Mouse (Mus musculus): ENCODE measurements around the gene Dpf3. TPM values are rescaled to one million over a fixed set of nuclear protein-coding genes. Genes with fewer than 3 reads are reported as not detected.

Gene Dpf3
- polyA plus RNA-seq, 1 experiment: 3.0 TPM

DNA sequence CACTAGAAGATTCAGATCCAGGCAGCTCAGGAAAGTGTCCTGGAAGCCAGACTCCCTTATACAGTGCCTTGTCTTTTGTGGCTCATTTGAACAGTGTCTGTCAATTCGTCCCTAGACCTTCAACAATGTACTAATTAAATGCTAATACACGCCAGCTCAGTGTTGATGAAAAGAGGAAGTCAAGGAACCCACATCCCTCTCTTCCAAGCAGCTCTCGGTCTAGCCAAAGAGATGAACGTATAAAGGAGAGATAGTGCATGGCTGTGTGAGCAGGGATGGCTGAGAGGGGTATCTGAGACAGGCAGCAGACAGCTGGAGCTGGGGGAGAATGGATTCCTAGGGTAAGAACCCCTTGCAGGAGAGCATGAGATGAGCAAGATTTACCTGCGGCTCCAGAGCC lies 189.2 kb downstream of the Dpf3 start:
- Histone ChIP-seq H3K9me3 (peaks cover 37% of the 10 kb centered on the region), H3K36me3 (replicated peaks; ENCODE audit: low read length) (no peaks in the 10 kb centered on the region), H3K4me1 (no peaks in the 10 kb centered on the region; the same call in 1 of the 2 replicates), H3K4me3 (replicated peaks) (no peak overlapping the region), H3K27me3 (replicated peaks) (peaks cover 12% of the 10 kb centered on the region)
- TF ChIP-seq GATA1 (IDR thresholded peaks at IDR 0.05; ENCODE audit: borderline replicate concordance, low read length) (no peak), FLI1 (IDR thresholded peaks at IDR 0.05; ENCODE audit: low read length) (no peak)

DNA sequence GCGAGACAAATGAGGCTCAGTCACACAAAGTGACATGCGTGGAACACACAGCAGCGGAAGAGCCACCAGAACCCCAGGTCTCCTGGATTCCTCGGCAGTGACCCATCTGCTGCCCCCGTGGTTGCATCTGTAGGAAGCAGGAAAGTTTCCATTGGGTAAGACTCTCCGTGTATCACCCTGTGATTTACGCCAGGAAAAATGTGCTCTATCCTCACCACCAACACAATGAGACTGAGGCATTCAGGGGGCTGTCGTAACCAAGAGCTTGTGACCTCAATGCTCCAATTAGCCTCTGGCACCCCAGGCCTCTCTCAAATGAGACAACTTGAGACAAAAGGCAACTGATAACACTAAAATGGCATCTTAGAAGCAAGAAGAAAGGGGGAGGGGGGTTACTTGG lies 192.5 kb downstream of the Dpf3 start:
- peaks cover 8% of the 10 kb centered on the region for H3K27me3 ChIP-seq (replicated peaks)
- H3K36me3 ChIP-seq (replicated peaks; ENCODE audit: low read length): no peaks in the 10 kb centered on the region
- no peaks in the 10 kb centered on the region for H3K4me1 ChIP-seq
- TF ChIP-seq FLI1 (IDR thresholded peaks at IDR 0.05; ENCODE audit: low read length) (no peak), GATA1 (IDR thresholded peaks at IDR 0.05; ENCODE audit: borderline replicate concordance, low read length) (no peak)
- H3K4me3 ChIP-seq (replicated peaks): no peak overlapping the region
- peaks cover 30% of the 10 kb centered on the region for H3K9me3 ChIP-seq

DNA sequence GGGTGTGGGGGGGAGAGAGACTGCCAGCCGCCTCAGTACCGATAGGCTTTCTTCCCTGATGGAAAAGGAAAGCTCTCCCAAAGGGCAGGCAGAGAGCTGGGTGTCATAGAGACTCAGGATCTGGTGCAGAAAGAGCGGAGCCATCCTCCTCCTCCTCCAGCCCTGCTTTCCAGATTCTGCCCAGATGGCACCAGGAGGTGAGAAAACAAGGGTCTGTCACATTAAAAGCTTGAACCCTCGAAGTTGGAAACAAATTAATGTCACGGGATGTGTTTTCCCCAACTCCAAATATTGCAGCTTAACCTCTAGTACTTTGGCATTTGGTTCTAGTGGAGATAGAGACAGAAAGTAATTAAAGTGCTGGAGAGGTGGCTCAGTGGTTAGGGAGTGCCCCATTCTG lies 195.6 kb downstream of the Dpf3 start:
- Histone ChIP-seq H3K9me3 (peaks cover 7% of the 10 kb centered on the region; the same call in 1 of the 2 replicates), H3K4me1 (no peaks in the 10 kb centered on the region), H3K27me3 (replicated peaks) (peaks cover 5% of the 10 kb centered on the region), H3K4me3 (replicated peaks) (no peak overlapping the region), H3K36me3 (replicated peaks; ENCODE audit: low read length) (no peaks in the 10 kb centered on the region)
- TF ChIP-seq GATA1 (IDR thresholded peaks at IDR 0.05; ENCODE audit: borderline replicate concordance, low read length) (no peak), FLI1 (IDR thresholded peaks at IDR 0.05; ENCODE audit: low read length) (no peak)

DNA sequence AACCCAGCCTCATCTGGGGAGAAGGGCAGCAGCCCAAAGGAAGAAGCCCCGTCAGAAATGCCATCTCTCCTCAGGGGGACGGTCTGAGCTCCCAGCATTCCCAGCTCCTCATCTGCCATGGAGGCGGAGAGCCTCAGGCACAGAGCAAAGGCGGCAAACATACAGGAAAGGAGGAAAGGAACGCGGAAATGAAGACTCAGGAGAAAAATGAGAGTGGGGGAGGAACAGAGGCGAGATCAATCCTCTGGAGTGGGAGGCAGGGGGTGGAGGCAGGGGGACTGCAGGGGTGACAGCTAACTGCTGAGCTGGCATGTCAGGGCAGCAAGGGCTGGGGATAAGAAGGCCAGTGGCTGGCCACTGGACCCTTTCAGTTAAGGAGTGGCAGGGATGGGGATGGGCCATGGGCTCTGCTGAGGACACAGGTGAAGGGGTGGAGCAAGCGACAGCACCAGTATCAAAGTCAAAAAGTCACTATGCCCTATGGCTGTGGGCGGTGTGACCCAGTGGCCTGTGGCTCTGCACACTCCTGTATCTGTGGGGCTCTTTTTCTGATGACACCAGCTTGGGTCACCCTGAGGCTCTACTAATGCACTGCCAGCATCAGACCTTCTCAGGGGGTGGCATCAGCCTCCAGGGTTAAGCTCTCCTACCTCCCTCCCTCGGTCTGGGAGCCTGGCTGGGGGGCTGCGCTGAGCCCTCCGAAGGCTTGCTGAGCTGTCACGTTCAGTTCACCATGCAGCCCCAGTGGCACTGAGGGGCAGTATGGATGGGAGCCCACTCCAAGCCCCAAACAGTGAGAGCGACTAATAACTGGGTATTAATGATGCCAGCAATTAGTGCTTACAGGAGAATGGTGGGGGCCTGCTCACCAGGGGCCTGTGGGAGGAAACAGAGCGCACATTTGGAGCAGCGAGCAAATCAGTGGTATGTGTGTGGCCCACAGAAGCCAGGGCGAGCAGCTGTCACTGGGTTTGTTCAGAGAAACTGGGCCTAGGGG lies 200.7 kb downstream of the Dpf3 start:
- Histone ChIP-seq H3K27me3 (replicated peaks) (peaks cover 6% of the 10 kb centered on the region), H3K4me1 (no peaks in the 10 kb centered on the region), H3K9me3 (peaks cover 21% of the 10 kb centered on the region), H3K4me3 (replicated peaks) (no peak overlapping the region), H3K36me3 (replicated peaks; ENCODE audit: low read length) (no peaks in the 10 kb centered on the region)
- TF ChIP-seq FLI1 (IDR thresholded peaks at IDR 0.05; ENCODE audit: low read length): no peak
- TF ChIP-seq GATA1 (IDR thresholded peaks at IDR 0.05; ENCODE audit: borderline replicate concordance, low read length): no peak

DNA sequence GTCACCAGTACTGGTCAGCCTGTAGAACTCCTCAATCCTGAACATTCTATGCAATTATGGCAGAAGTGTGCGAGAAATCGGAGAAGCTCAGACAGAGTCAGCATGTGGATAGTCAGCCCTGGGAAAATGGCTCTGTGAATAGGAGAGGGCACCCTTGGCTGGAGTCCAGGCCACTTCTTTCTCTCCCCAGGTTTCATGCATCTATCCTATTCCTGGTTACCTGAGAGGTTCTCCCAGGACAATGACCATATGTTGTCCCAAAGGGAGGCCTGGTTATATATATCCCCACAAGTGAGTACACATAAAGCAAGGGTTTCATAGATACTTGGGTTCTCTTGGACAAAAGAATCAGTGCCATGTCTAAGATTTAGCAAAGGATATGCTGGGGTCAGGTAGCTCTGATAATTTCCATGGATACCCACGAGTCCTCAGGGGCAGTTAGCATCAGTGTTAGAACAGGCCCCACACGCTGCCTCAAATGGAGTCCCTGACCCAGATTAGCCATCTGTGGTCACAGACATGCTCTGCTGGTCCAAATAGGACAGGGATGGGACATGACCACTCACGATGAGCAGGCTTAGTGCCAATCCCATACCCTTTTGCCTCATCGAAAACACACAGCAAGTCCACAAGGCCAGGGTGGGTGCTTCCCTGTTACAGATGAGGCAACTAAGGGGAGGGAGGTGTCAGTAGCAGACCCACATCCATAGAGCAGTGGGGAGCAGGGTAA lies 203.8 kb downstream of the Dpf3 start:
- TF ChIP-seq GATA1 (IDR thresholded peaks at IDR 0.05; ENCODE audit: borderline replicate concordance, low read length): no peak
- TF ChIP-seq FLI1 (IDR thresholded peaks at IDR 0.05; ENCODE audit: low read length): no peak
- Histone ChIP-seq H3K4me1 (no peaks in the 10 kb centered on the region), H3K9me3 (peaks cover 21% of the 10 kb centered on the region), H3K36me3 (replicated peaks; ENCODE audit: low read length) (no peaks in the 10 kb centered on the region), H3K4me3 (replicated peaks) (no peak overlapping the region), H3K27me3 (replicated peaks) (peaks cover 6% of the 10 kb centered on the region)

DNA sequence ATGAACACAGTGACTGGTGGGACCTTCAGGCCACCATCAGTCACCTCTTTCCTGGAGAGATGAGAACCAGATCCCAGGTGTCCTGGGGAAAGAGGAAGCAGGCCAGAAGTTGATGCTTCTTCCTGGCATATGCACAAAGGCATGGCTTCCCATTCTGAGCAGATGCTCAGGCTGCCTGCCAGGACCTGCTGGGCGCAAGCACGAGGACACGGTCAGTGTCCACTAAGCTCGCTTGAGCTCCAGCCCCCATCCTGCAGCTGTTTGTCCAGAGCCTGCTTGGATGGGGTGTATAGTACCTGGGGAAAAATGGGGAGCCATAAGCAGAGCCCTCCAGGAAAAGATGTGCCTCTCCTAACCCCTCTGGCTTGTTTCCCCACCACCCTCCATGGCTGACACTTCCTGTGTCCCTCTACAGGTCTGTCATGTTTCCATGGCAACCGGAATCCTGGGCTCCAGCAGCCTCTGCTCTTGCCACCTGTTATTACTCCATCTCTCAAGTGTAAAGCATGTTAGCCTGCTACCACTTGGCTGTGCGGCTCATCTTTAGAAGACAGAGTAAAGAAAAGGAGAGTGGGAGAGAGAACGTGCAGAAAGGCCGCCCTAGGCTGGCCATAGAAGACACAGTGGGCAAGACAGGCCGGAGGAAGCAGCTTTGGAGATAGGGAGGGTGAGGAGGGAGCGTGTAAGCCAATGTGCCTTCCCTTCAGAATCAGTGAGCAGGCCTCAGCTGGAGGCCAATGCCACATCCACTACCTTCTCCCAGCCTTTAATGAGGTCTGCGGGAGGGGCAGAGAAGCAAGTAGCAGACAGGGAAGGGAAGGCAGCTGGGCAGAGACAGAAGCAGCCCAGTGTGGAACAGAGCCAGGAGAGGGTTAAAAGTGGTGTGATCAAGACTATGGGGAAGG lies 209.7 kb downstream of the Dpf3 start:
- Histone ChIP-seq H3K4me3 (replicated peaks) (no peak overlapping the region), H3K36me3 (replicated peaks; ENCODE audit: low read length) (no peaks in the 10 kb centered on the region), H3K27me3 (replicated peaks) (peaks cover 9% of the 10 kb centered on the region), H3K4me1 (no peaks in the 10 kb centered on the region), H3K9me3 (peaks cover 9% of the 10 kb centered on the region)
- no peak for TF ChIP-seq FLI1 (IDR thresholded peaks at IDR 0.05; ENCODE audit: low read length)

DNA sequence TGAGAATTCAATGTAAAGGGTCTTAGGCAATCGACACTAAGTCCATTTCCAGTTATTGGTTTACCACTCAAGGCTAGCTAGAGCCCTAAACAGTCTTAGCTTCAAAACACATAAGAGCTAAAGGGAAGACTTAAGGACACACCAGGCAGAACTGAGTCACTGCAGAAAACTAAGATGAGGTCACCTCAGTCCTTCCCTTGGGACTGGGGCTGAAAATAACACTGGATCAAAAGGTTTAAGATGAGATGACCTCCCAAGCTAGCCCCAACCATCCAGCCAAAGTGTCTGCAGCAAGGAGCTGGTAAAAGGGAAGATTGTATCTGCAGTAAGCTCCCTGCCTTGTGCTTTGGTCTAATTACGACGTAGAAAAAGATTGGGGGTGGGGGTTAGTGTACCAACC lies 216.3 kb downstream of the Dpf3 start:
- Histone ChIP-seq H3K4me1 (no peaks in the 10 kb centered on the region), H3K9me3 (no peaks in the 10 kb centered on the region), H3K4me3 (replicated peaks) (no peak overlapping the region), H3K27me3 (replicated peaks) (no peaks in the 10 kb centered on the region), H3K36me3 (replicated peaks; ENCODE audit: low read length) (no peaks in the 10 kb centered on the region)
- no peak for TF ChIP-seq FLI1 (IDR thresholded peaks at IDR 0.05; ENCODE audit: low read length)
- no peak for TF ChIP-seq GATA1 (IDR thresholded peaks at IDR 0.05; ENCODE audit: borderline replicate concordance, low read length)

DNA sequence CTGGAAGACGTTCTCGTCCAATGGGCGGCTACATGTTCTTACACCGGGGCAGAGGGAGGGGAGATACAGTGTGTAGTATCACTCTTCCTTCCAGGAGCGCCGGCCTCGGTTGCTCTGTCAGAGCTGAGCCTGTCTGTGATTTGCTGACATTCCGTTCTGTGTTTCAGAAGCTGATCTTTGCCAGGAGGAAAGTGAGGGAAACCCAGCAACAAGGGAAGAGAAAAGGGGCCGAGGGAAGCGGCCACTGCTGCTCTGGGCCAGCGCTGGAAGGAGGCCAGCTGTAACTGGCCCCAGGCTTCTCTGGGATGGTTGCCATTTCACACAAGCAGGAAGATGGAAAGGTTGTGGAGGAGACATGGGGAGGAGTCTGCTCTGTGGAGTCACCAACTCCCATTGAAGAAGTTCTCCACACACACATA lies 219.0 kb downstream of the Dpf3 start:
- Histone ChIP-seq H3K9me3 (no peaks in the 10 kb centered on the region), H3K27me3 (replicated peaks) (no peaks in the 10 kb centered on the region), H3K4me3 (replicated peaks) (no peak overlapping the region), H3K4me1 (no peaks in the 10 kb centered on the region), H3K36me3 (replicated peaks; ENCODE audit: low read length) (no peaks in the 10 kb centered on the region)
- TF ChIP-seq GATA1 (IDR thresholded peaks at IDR 0.05; ENCODE audit: borderline replicate concordance, low read length) (no peak), FLI1 (IDR thresholded peaks at IDR 0.05; ENCODE audit: low read length) (no peak)

DNA sequence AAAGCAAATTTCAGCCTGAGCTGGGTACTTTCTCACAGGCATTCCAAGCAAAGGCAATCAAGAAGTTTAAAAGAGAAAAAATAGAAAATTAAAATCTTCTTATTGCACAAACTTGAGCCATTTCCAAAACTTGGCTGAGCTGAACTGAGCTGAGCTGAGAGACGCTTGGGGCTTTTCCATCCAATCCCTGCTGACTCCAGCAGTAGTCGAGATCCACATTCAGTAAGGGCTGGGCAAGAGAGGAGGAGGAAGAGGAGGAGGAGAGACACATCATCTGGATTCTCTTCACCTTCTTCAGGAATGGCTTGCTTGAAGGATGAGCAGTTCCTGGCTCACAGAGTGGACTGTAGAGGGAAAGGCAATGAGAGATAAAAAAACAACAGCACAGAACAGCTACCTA lies 227.0 kb downstream of the Dpf3 start:
- Histone ChIP-seq H3K4me1 (no peaks in the 10 kb centered on the region), H3K36me3 (replicated peaks; ENCODE audit: low read length) (no peaks in the 10 kb centered on the region), H3K9me3 (no peaks in the 10 kb centered on the region), H3K27me3 (replicated peaks) (peaks cover 2% of the 10 kb centered on the region), H3K4me3 (replicated peaks) (no peak overlapping the region)
- TF ChIP-seq FLI1 (IDR thresholded peaks at IDR 0.05; ENCODE audit: low read length) (no peak), GATA1 (IDR thresholded peaks at IDR 0.05; ENCODE audit: borderline replicate concordance, low read length) (no peak)
